Mouse (Mus musculus): Measurements from ENCODE around the gene Lpp.

The Lpp gene

GRCm38 (mm10) chr16:24399524-24399923 lies 6.2 kb downstream of the Lpp start:
- DNase-seq (ENCODE audit: low spot score): no peak

- DNase-seq (ENCODE audit: low spot score): no peak
Observed at GRCm38 (mm10) chr16:24400776-24401175, 7.5 kb downstream of the Lpp start.

GRCm38 (mm10) chr16:24402801-24403200 lies 9.5 kb downstream of the Lpp start:
- DNase-seq (ENCODE audit: low spot score): no peak

- no peak for DNase-seq (ENCODE audit: low spot score)
Observed at GRCm38 (mm10) chr16:24403733-24404380, 10.6 kb downstream of the Lpp start.

GRCm38 (mm10) chr16:24406521-24406920 lies 13.2 kb downstream of the Lpp start:
- DNase-seq (ENCODE audit: low spot score): no peak

GRCm38 (mm10) chr16:24411281-24411680 lies 18.0 kb downstream of the Lpp start:
- no peak for DNase-seq (ENCODE audit: low spot score)

- no peak for DNase-seq (ENCODE audit: low spot score)
Observed at GRCm38 (mm10) chr16:24412193-24412592, 18.9 kb downstream of the Lpp start.

- DNase-seq (ENCODE audit: low spot score): no peak
Observed at GRCm38 (mm10) chr16:24413059-24413458, 19.8 kb downstream of the Lpp start.

- DNase-seq (ENCODE audit: low spot score): no peak
Observed at GRCm38 (mm10) chr16:24418022-24418421, 24.7 kb downstream of the Lpp start.

GRCm38 (mm10) chr16:24420603-24421120 lies 27.4 kb downstream of the Lpp start:
- DNase-seq (ENCODE audit: low spot score): no peak

GRCm38 (mm10) chr16:24421687-24422418 lies 28.5 kb downstream of the Lpp start:
- no peak for DNase-seq (ENCODE audit: low spot score)

- no peak for DNase-seq (ENCODE audit: low spot score)
Observed at GRCm38 (mm10) chr16:24423196-24423595, 29.9 kb downstream of the Lpp start.

- no peak for DNase-seq (ENCODE audit: low spot score)
Observed at GRCm38 (mm10) chr16:24423751-24424150, 30.4 kb downstream of the Lpp start.

GRCm38 (mm10) chr16:24424356-24424977 lies 31.2 kb downstream of the Lpp start:
- no peak for DNase-seq (ENCODE audit: low spot score)

- DNase-seq (ENCODE audit: low spot score): no peak
Observed at GRCm38 (mm10) chr16:24425816-24426215, 32.5 kb downstream of the Lpp start.

GRCm38 (mm10) chr16:24427606-24428005 lies 34.3 kb downstream of the Lpp start:
- DNase-seq (ENCODE audit: low spot score): no peak

GRCm38 (mm10) chr16:24428055-24428454 lies 34.7 kb downstream of the Lpp start:
- DNase-seq (ENCODE audit: low spot score): no peak

GRCm38 (mm10) chr16:24428742-24429141 lies 35.4 kb downstream of the Lpp start:
- no peak for DNase-seq (ENCODE audit: low spot score)

GRCm38 (mm10) chr16:24429691-24430090 lies 36.4 kb downstream of the Lpp start:
- DNase-seq (ENCODE audit: low spot score): peak; percentile 52

- no peak for DNase-seq (ENCODE audit: low spot score)
Observed at GRCm38 (mm10) chr16:24431808-24432207, 38.5 kb downstream of the Lpp start.

GRCm38 (mm10) chr16:24433563-24433962 lies 40.3 kb downstream of the Lpp start:
- DNase-seq (ENCODE audit: low spot score): no peak

- DNase-seq (ENCODE audit: low spot score): no peak
Observed at GRCm38 (mm10) chr16:24434026-24434425, 40.7 kb downstream of the Lpp start.

- no peak for DNase-seq (ENCODE audit: low spot score)
Observed at GRCm38 (mm10) chr16:24434531-24435114, 41.3 kb downstream of the Lpp start.

Data from retina, embryonic 14.5 days (tissue).